Comparison of ENCODE assay signal across 21 mouse cellular contexts in genomic region chr9:59663957-59664356, GRCm38 (mm10). TPM values are rescaled to one million over a fixed set of nuclear protein-coding genes. Genes with fewer than 3 reads are reported as not detected.
A peak's percentile ranks its signal among the peaks of the same experiment; 100 is the strongest.
DNase-seq lines count a peak whose midpoint lies in the region; ATAC-seq and TF ChIP-seq lines count a peak whose summit lies in the region.
"Had no signal": no experiment of that assay in that cellular context is flagged by ENCODE, and none has a peak within 500 bp of the region (broad histone marks: within the 10 kb centered on the region; RNA-seq: fewer than 3 reads in every experiment).

No protein-coding gene starts in this region.

- TF ChIP-seq CTCF in small intestine, adult 2 months (IDR thresholded peaks at IDR 0.05; ENCODE audit: extremely low read depth, insufficient read length, insufficient replicate concordance, low read depth, low read length) = no peak

- DNase-seq in heart, adult 18-20 months = no peak
- DNase-seq in retina, embryonic 14.5 days (ENCODE audit: low spot score) = peak; percentile 20
- no peak for DNase-seq in retina, postnatal 1 day
- DNase-seq in kidney, adult 9 months = peak; percentile 84
- DNase-seq: cerebellum, postnatal 10 days; forebrain, postnatal 0 days; gastrocnemius, postnatal 14 days; lung, postnatal 14 days; right cerebral cortex, adult 18-20 months; thymus, postnatal 36 days had no signal

- no peak overlapping the region for H3K9ac ChIP-seq in heart, embryonic 16.5 days (ENCODE audit: low read length)
- H3K9ac ChIP-seq in forebrain, embryonic 13.5 days = no peak overlapping the region
- H3K9ac ChIP-seq: forebrain, postnatal 0 days; limb, embryonic 12.5 days; liver, embryonic 14.5 days had no signal

- H3K36me3 ChIP-seq in heart, embryonic 16.5 days (ENCODE audit: control insufficient read depth, insufficient read depth) = peaks cover 47% of the 10 kb centered on the region
- peaks cover 60% of the 10 kb centered on the region for H3K36me3 ChIP-seq in small intestine, adult 2 months (ENCODE audit: control insufficient read depth, insufficient read depth, low read length)
- H3K36me3 ChIP-seq in forebrain, embryonic 13.5 days (ENCODE audit: poor library complexity, severe bottlenecking) = peaks cover 93% of the 10 kb centered on the region

- H3K4me2 ChIP-seq in heart, embryonic 16.5 days (ENCODE audit: low read depth, low read length) = peak overlapping the region; percentile 32
- H3K4me2 ChIP-seq in forebrain, embryonic 13.5 days = no peak overlapping the region
- H3K4me2 ChIP-seq: limb, embryonic 12.5 days had no signal

- peak overlapping the region; percentile 71 for H3K27ac ChIP-seq in heart, embryonic 16.5 days (ENCODE audit: low read length)
- H3K27ac ChIP-seq in small intestine, adult 2 months (ENCODE audit: insufficient read depth, low read depth, low read length) = peak overlapping the region; percentile 90
- no peak overlapping the region for H3K27ac ChIP-seq in forebrain, embryonic 13.5 days
- H3K27ac ChIP-seq: hindbrain, embryonic 10.5 days; left cerebral cortex, adult 2 months; limb, embryonic 12.5 days; liver, embryonic 14.5 days; midbrain, embryonic 10.5 days had no signal

- H3K4me3 ChIP-seq in heart, embryonic 16.5 days (ENCODE audit: low read length) = no peak overlapping the region
- H3K4me3 ChIP-seq in small intestine, adult 2 months (ENCODE audit: low read depth, low read length) = no peak overlapping the region
- no peak overlapping the region for H3K4me3 ChIP-seq in forebrain, embryonic 13.5 days
- H3K4me3 ChIP-seq: erythroblast, embryonic 14.5 days; hindbrain, embryonic 10.5 days; left cerebral cortex, adult 2 months; limb, embryonic 12.5 days; midbrain, embryonic 10.5 days had no signal

- peaks cover 82% of the 10 kb centered on the region for H3K4me1 ChIP-seq in heart, embryonic 16.5 days (ENCODE audit: control insufficient read depth, insufficient read depth, low read length)
- peaks cover 41% of the 10 kb centered on the region for H3K4me1 ChIP-seq in small intestine, adult 2 months (ENCODE audit: control insufficient read depth, insufficient read depth, insufficient read length, low read length)
- H3K4me1 ChIP-seq in forebrain, embryonic 13.5 days = peaks cover 62% of the 10 kb centered on the region

- TF ChIP-seq POLR2A in small intestine, adult 2 months (IDR thresholded peaks at IDR 0.05; ENCODE audit: low read depth, low read length) = no peak

- no peaks in the 10 kb centered on the region for H3K9me3 ChIP-seq in heart, embryonic 16.5 days (replicated peaks; ENCODE audit: control insufficient read depth, low read length)
- no peaks in the 10 kb centered on the region for H3K9me3 ChIP-seq in forebrain, embryonic 13.5 days (replicated peaks)
- H3K9me3 ChIP-seq: hindbrain, embryonic 10.5 days; limb, embryonic 12.5 days; midbrain, embryonic 10.5 days had no signal

- ATAC-seq in heart, embryonic 16.5 days (replicated peaks; ENCODE audit: extremely low read depth, insufficient read depth, low FRiP score) = no peak
- no peak for ATAC-seq in forebrain, embryonic 13.5 days
- ATAC-seq: activated CD4-positive, CD25-positive, alpha-beta regulatory T cell, adult 4 months; CD4-positive, CD25-positive, alpha-beta regulatory T cell, adult 4 months; forebrain, postnatal 0 days had no signal

- H3K27me3 ChIP-seq in heart, embryonic 16.5 days (ENCODE audit: control insufficient read depth, insufficient read depth, low read length) = no peaks in the 10 kb centered on the region
- H3K27me3 ChIP-seq in small intestine, adult 2 months (ENCODE audit: control insufficient read depth, insufficient read depth, low read length) = no peaks in the 10 kb centered on the region
- H3K27me3 ChIP-seq in forebrain, embryonic 13.5 days = no peaks in the 10 kb centered on the region
- H3K27me3 ChIP-seq: limb, embryonic 12.5 days had no signal

- WGBS in heart, embryonic 16.5 days = 46% methylated on average over 3 of the region's 3 CpGs
- 23% methylated on average over 3 of the region's 3 CpGs for WGBS in small intestine, adult 2 months
- 47% methylated on average over 3 of the region's 3 CpGs for WGBS in forebrain, embryonic 13.5 days

RNA-seq across cellular contexts. Expression of gene Pkm, which starts 7.8 kb away (rescaled TPM):
- polyA plus RNA-seq in heart, embryonic 16.5 days (2015; fragmentation: Nextera tagmentation; extraction: Ambion mirVana) = 1,977 and 2,080 TPM in 2 replicates
- 1,000 to 10,000 TPM; 1,130 to 1,266 TPM for total RNA-seq in heart, adult 18-20 months (2021)
- 513 and 1,082 TPM in 2 replicates for polyA plus RNA-seq in small intestine, adult 2 months (2012; rRNA removed)
- polyA plus RNA-seq in forebrain, embryonic 13.5 days (2015; fragmentation: Nextera tagmentation; extraction: Ambion mirVana) = 1,587 and 1,755 TPM in 2 replicates

RNA-seq across cellular contexts. Expression of gene Gramd2, which starts 16.0 kb away (rescaled TPM):
- polyA plus RNA-seq in heart, embryonic 16.5 days (2015; fragmentation: Nextera tagmentation; extraction: Ambion mirVana) = 0.34 and 1.6 TPM in 2 replicates
- under 1 TPM in 1 of 2 experiments, not detected in 1; 0.28 TPM for total RNA-seq in heart, adult 18-20 months (2021)
- 4.6 and 6.4 TPM in 2 replicates for polyA plus RNA-seq in small intestine, adult 2 months (2012; rRNA removed)
- 1.3 and 1.8 TPM in 2 replicates for polyA plus RNA-seq in forebrain, embryonic 13.5 days (2015; fragmentation: Nextera tagmentation; extraction: Ambion mirVana)
- polyA plus RNA-seq: activated CD4-positive, CD25-positive, alpha-beta regulatory T cell, adult 4 months; CD4-positive, CD25-positive, alpha-beta regulatory T cell, adult 4 months; erythroblast, embryonic 14.5 days had no signal

RNA-seq across cellular contexts. Expression of gene Parp6, which starts 46.9 kb away (rescaled TPM):
- polyA plus RNA-seq in heart, embryonic 16.5 days (2015; fragmentation: Nextera tagmentation; extraction: Ambion mirVana) = 21.1 and 24.1 TPM in 2 replicates
- 10 to 100 TPM; 17.0 to 17.6 TPM for total RNA-seq in heart, adult 18-20 months (2021)
- polyA plus RNA-seq in small intestine, adult 2 months (2012; rRNA removed) = 5.7 and 12.1 TPM in 2 replicates
- polyA plus RNA-seq in forebrain, embryonic 13.5 days (2015; fragmentation: Nextera tagmentation; extraction: Ambion mirVana) = 154 and 155 TPM in 2 replicates

Comparison
In these comparisons a context has a peak if more than half of its experiments do, and no peak if none do; other contexts are left out.
1. DNase-seq: peak in retina, embryonic 14.5 days (single experiment) and kidney, adult 9 months (single experiment); none in heart, adult 18-20 months (0 of 2) and retina, postnatal 1 day (single experiment).